Mouse (Mus musculus): ENCODE results near the gene Serpinb3a.

DNA sequence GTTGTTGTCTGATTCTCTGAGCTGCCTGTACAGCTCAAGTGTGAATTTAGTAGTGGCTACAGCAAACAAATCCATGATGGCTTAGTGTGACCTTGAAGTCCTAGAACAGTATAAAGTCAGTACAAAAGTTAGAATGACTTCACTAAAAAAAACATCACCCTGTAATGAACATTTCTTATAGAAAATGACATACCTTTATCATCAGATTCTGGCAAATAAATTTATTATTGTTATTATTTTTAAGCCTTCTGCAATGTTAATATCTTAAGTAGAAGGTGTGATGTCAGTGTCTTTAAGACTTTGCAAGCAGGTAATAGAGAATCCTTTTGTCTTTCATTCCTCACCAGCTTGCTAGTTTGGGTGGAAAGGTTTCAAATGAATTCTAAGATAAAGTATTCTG is 31.3 kb upstream of the Serpinb3a start, which contains the start of gene Serpinb3d:
- TF ChIP-seq CTCF (IDR thresholded peaks at IDR 0.05; ENCODE audit: extremely low read depth, insufficient read depth, insufficient read length, insufficient replicate concordance) (no peak), POLR2A (IDR thresholded peaks at IDR 0.05; ENCODE audit: low read depth, low read length) (no peak)

All from spleen, adult 2 months (tissue).